Mouse (Mus musculus): ENCODE data around the gene Zbtb43. TPM values are rescaled to one million over a fixed set of nuclear protein-coding genes. Genes with fewer than 3 reads are reported as not detected.

The Zbtb43 gene
- 10 to 100 TPM; 28.0 to 29.7 TPM for total RNA-seq (2021)

- peak; percentile 97 for DNase-seq
These were observed at the start of gene Zbtb43 for GRCm38 (mm10) chr2:33468466-33469097. Zbtb43 (minus strand) TSS chr2:33468559.

GRCm38 (mm10) chr2:33515856-33516255 is 47.5 kb upstream of the Zbtb43 start:
- no peak for DNase-seq
- intact Hi-C loops (cut with DNase I), result no loop called here

More at GRCm38 (mm10) chr2:33468466-33469097, at the start of gene Zbtb43:
- intact Hi-C loops (cut with DNase I), result no loop called here

- DNase-seq, result no peak
- intact Hi-C loops (cut with DNase I), result no loop called here
These were observed 47.1 kb upstream of the Zbtb43 start for GRCm38 (mm10) chr2:33515431-33515830.

GRCm38 (mm10) chr2:33510791-33511190 is 42.4 kb upstream of the Zbtb43 start:
- no peak for DNase-seq
- intact Hi-C loops (cut with DNase I), result no loop called here

GRCm38 (mm10) chr2:33502602-33503001 is 34.2 kb upstream of the Zbtb43 start:
- no peak for DNase-seq
- intact Hi-C loops (cut with DNase I), result no loop called here

- peak; percentile 34 for DNase-seq
- intact Hi-C loops (cut with DNase I), result no loop called here
These were observed 29.9 kb upstream of the Zbtb43 start for GRCm38 (mm10) chr2:33498280-33498679.

- intact Hi-C loops (cut with DNase I), result no loop called here
- DNase-seq, result no peak
These were observed 27.3 kb upstream of the Zbtb43 start for GRCm38 (mm10) chr2:33495654-33496053.

- intact Hi-C loops (cut with DNase I), result no loop called here
- no peak for DNase-seq
These were observed 23.7 kb upstream of the Zbtb43 start for GRCm38 (mm10) chr2:33492041-33492440.

GRCm38 (mm10) chr2:33489565-33489964 is 21.2 kb upstream of the Zbtb43 start:
- intact Hi-C loops (cut with DNase I), result loop anchor here (5.0 kb wide), 3 partner anchors 53 to 153 kb away; partner anchors contain the start of gene Lmx1b
- DNase-seq, result peak; percentile 40

- intact Hi-C loops (cut with DNase I), result loop anchor here (2.0 to 5.0 kb wide), 4 partner anchors 55 to 247 kb away; partner anchors contain the start of gene Lmx1b
- DNase-seq, result no peak
These were observed 19.0 kb upstream of the Zbtb43 start for GRCm38 (mm10) chr2:33487332-33487731.

GRCm38 (mm10) chr2:33486866-33487265 is 18.5 kb upstream of the Zbtb43 start:
- intact Hi-C loops (cut with DNase I), result loop anchor here (2.0 to 5.0 kb wide), 4 partner anchors 55 to 248 kb away; partner anchors contain the start of gene Lmx1b

GRCm38 (mm10) chr2:33477961-33478755 is 9.8 kb upstream of the Zbtb43 start:
- intact Hi-C loops (cut with DNase I), result no loop called here
- no peak for DNase-seq

More at GRCm38 (mm10) chr2:33486866-33487265, 18.5 kb upstream of the Zbtb43 start:
- peak; percentile 74 for DNase-seq

GRCm38 (mm10) chr2:33475961-33476360 is 7.6 kb upstream of the Zbtb43 start:
- DNase-seq, result peak; percentile 17
- intact Hi-C loops (cut with DNase I), result no loop called here

- DNase-seq, result no peak
- intact Hi-C loops (cut with DNase I), result no loop called here
These were observed 553 bp downstream of the Zbtb43 start for GRCm38 (mm10) chr2:33467546-33468465.

- DNase-seq, result no peak
These were observed 2.4 kb downstream of the Zbtb43 start for GRCm38 (mm10) chr2:33465966-33466365.

GRCm38 (mm10) chr2:33465215-33465614 is 3.1 kb downstream of the Zbtb43 start:
- intact Hi-C loops (cut with DNase I), result no loop called here
- no peak for DNase-seq

More at GRCm38 (mm10) chr2:33465966-33466365, 2.4 kb downstream of the Zbtb43 start:
- intact Hi-C loops (cut with DNase I), result no loop called here

- intact Hi-C loops (cut with DNase I), result no loop called here
- no peak for DNase-seq
These were observed 6.3 kb downstream of the Zbtb43 start for GRCm38 (mm10) chr2:33462066-33462465.

- intact Hi-C loops (cut with DNase I), result no loop called here
- DNase-seq, result no peak
These were observed 7.3 kb downstream of the Zbtb43 start for GRCm38 (mm10) chr2:33461066-33461465.

- DNase-seq, result no peak
- intact Hi-C loops (cut with DNase I), result no loop called here
These were observed 8.7 kb downstream of the Zbtb43 start for GRCm38 (mm10) chr2:33459660-33460059.

GRCm38 (mm10) chr2:33456696-33457095 is 11.7 kb downstream of the Zbtb43 start:
- intact Hi-C loops (cut with DNase I), result no loop called here
- DNase-seq, result no peak

GRCm38 (mm10) chr2:33456242-33456641 is 12.1 kb downstream of the Zbtb43 start:
- intact Hi-C loops (cut with DNase I), result no loop called here
- no peak for DNase-seq
